Mouse (Mus musculus) midbrain, embryonic 15.5 days (tissue): Measurements from ENCODE around the gene Pde10a. TPM values are rescaled to one million over a fixed set of nuclear protein-coding genes. Genes with fewer than 3 reads are reported as not detected.

ENCODE experiments used
- ATAC-seq: fragments of 200-750 bp; cut with Nextera tagmentation; replicated peaks from 2 replicates; pipeline ENCODE4 v1.8.0; 2017; ENCODE audit warnings: moderate TSS enrichment
- H3K27ac ChIP-seq: fragments of 300-500 bp; sonication (generic); 2 replicates; pipeline ENCODE4 v1.5.1; 2015; ENCODE audit warnings: mild to moderate bottlenecking, inconsistent platforms
- H3K27me3 ChIP-seq: fragments of 300-500 bp; sonication (generic); replicated peaks from 2 replicates; pipeline ENCODE4 v1.6.1; 2015; ENCODE audit warnings: inconsistent platforms
- H3K36me3 ChIP-seq: fragments of 300-500 bp; sonication (generic); replicated peaks from 2 replicates; pipeline ENCODE4 v1.6.1; 2015; ENCODE audit warnings: inconsistent platforms
- H3K4me1 ChIP-seq: fragments of 300-500 bp; sonication (generic); 2 replicates; pipeline ENCODE4 v1.6.1; 2015; ENCODE audit warnings: inconsistent platforms
- H3K4me2 ChIP-seq: fragments of 300-500 bp; sonication (generic); 2 replicates; pipeline ENCODE4 v1.6.1; 2015; ENCODE audit warnings: inconsistent platforms, mild to moderate bottlenecking, moderate library complexity
- H3K4me3 ChIP-seq: fragments of 300-500 bp; sonication (generic); 2 replicates; pipeline ENCODE4 v1.5.1; 2015; ENCODE audit warnings: mild to moderate bottlenecking, inconsistent platforms
- H3K9ac ChIP-seq: fragments of 300-500 bp; sonication (generic); 2 replicates; pipeline ENCODE4 v1.6.1; 2015; ENCODE audit warnings: mild to moderate bottlenecking, inconsistent platforms
- H3K9me3 ChIP-seq: fragments of 300-500 bp; sonication (generic); 2 replicates; pipeline ENCODE4 v1.6.1; 2016; ENCODE audit warnings: inconsistent platforms
- WGBS: fragments of 180-500 bp; shearing (Covaris S2); methylation state at CpG from one replicate; pipeline ENCODE4 v1.1.7; 2015; ENCODE audit warnings: mixed read lengths; 5-methylcytosine and 5-hydroxymethylcytosine counted together
- polyA plus RNA-seq: library from polyadenylated mRNA; unstranded; fragments of >200 nt; fragmentation: Nextera tagmentation; extraction: Ambion mirVana; gene quantifications from 2 replicates; pipeline ENCODE4 v1.2.1, GENCODE M21; 2015

The Pde10a gene
- polyA plus RNA-seq, 1 experiment from 2014 or later = 17.3 TPM

DNA sequence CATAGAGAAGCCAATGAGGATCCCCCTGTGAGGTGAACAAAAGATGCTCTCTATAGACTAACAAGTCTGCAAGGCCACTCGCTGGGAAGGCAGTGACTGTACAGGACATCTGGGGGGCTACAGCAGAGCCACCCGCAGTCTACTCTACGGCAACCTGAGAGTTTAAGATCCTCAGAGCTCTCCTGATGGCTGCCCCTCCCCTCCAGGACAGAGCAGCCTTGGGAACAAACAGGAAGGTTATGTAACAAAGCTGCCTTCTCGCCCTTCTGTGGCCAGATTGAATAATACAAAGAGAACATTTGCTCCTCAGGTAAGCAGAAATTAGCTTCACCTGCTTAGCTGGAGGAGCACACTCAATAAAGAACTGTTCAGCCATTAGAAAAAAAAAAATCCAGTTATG, 7.4 kb downstream of the Pde10a start:
- H3K4me1 ChIP-seq = no peaks in the 10 kb centered on the region
- no peak overlapping the region for H3K9ac ChIP-seq
- no peak overlapping the region for H3K27ac ChIP-seq
- ATAC-seq = no peak
- H3K36me3 ChIP-seq = no peaks in the 10 kb centered on the region
- no peak overlapping the region for H3K4me2 ChIP-seq
- 65% methylated on average over 4 of the region's 4 CpGs for WGBS
- H3K9me3 ChIP-seq = no peaks in the 10 kb centered on the region
- H3K4me3 ChIP-seq = no peak overlapping the region
- 0 out of 2 replicates have a peak, but pooled peaks cover 3% of the 10 kb centered on the region for H3K27me3 ChIP-seq

DNA sequence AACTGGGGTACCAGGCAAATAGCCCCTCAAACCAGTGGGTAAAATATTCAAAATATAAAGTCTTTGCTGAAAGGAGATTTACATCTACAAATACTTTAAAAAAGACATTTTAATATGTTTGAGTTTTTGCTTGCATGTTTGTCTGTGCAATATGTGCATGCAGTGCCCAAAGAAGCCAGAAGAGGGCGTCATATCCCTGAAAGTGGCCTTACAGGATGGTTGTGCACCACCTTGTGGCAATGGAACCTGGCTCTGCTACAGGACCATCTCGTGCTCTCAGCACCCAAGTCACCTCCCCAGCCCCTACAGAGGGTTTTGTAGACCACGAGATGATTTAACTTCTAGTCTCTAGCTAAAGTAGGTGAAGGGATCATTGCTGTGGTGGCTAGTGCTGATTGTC, 8.7 kb downstream of the Pde10a start:
- Histone ChIP-seq H3K4me2 (no peak overlapping the region), H3K27me3 (no peaks in the 10 kb centered on the region), H3K9ac (no peak overlapping the region), H3K9me3 (no peaks in the 10 kb centered on the region), H3K4me3 (no peak overlapping the region), H3K4me1 (no peaks in the 10 kb centered on the region), H3K27ac (no peak overlapping the region), H3K36me3 (no peaks in the 10 kb centered on the region)
- no peak for ATAC-seq
- 41% methylated on average over 3 of the region's 3 CpGs for WGBS

DNA sequence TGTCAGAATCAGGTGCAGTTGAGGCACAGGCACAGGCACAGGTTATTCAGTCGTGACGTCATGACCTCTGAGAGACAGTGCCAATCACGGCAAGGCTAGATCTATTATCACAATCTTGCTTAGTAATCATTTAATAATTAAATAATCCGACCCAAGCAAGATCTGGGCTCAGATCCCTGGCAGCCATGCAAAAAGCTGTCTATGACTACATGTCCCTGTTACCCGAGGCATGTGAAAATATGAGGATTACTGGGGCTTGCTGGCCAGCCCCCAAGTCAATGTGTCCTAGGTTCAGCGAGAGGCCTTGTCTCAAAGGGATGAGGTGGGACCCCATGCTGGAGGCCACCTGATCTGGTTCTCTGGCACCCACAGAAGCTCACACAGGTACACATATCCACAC, 11.3 kb downstream of the Pde10a start:
- no peak overlapping the region for H3K27ac ChIP-seq
- no peaks in the 10 kb centered on the region for H3K36me3 ChIP-seq
- H3K4me2 ChIP-seq = no peak overlapping the region
- ATAC-seq = no peak
- H3K9ac ChIP-seq = no peak overlapping the region
- no peaks in the 10 kb centered on the region for H3K27me3 ChIP-seq
- H3K4me1 ChIP-seq = no peaks in the 10 kb centered on the region
- 71% methylated on average over 6 of the region's 6 CpGs for WGBS
- H3K4me3 ChIP-seq = no peak overlapping the region
- H3K9me3 ChIP-seq = no peaks in the 10 kb centered on the region

GRCm38 (mm10) chr17:8538102-8538501, 12.9 kb downstream of the Pde10a start:
- 69% methylated on average over 3 of the region's 3 CpGs for WGBS
- Histone ChIP-seq H3K4me3 (no peak overlapping the region), H3K9me3 (no peaks in the 10 kb centered on the region), H3K27me3 (no peaks in the 10 kb centered on the region), H3K4me2 (no peak overlapping the region), H3K27ac (no peak overlapping the region), H3K4me1 (no peaks in the 10 kb centered on the region), H3K36me3 (no peaks in the 10 kb centered on the region), H3K9ac (no peak overlapping the region)
- ATAC-seq = no peak

DNA sequence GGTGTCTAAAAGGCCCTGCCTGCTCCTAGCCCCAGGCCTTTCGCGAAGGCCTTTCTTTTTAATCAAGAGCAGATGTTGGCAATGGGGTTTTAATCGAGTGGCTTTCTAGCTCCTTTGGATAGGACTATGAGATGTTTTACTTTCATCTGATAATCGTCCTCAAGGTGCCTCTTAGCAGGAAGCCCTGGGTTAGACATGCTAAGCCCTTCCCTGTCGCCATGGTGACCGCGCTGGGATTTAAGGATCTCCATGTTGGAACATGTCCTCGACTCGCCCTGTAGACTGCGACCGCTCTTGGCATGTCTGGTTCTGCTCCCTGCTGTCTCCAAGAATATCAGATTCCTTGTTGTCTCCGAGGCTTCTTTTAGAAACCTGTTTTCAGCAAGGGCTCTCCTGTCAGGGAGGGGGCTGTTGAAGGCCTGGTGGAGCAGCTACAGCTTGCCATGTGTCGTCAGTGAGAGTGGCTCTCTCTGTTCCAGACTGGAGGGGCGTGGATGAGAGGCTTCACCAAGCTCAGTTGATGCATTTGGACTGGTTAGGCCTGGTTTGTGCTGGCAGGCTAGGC, 16.9 kb downstream of the Pde10a start:
- Histone ChIP-seq H3K9me3 (no peaks in the 10 kb centered on the region), H3K36me3 (no peaks in the 10 kb centered on the region), H3K4me1 (no peaks in the 10 kb centered on the region), H3K4me2 (no peak overlapping the region), H3K4me3 (no peak overlapping the region), H3K27me3 (no peaks in the 10 kb centered on the region), H3K9ac (no peak overlapping the region), H3K27ac (no peak overlapping the region)
- 66% methylated on average over 14 of the region's 14 CpGs for WGBS
- no peak for ATAC-seq

DNA sequence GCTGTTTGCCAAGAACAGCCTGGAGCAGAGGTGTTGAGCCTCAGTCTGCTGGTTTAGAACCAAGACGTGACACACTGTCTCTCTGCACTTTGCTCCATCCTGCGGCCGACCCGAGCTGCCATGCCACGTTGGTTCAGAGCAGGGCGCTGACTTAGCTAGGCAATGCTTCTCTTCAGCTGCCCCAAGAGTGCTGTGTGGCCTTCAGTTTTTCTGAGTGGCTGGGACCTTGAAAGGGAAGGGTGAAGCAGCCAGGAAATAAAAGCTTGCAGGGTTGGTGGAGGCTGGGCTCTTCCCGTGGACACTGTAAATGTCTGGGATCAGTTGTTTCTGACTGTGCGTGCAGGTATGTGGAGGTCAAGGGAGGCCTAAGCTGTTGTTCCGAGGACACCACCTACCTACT, 21.2 kb downstream of the Pde10a start:
- 90% methylated on average over 9 of the region's 9 CpGs for WGBS
- Histone ChIP-seq H3K4me1 (no peaks in the 10 kb centered on the region), H3K9ac (no peak overlapping the region), H3K4me3 (no peak overlapping the region), H3K4me2 (no peak overlapping the region), H3K9me3 (no peaks in the 10 kb centered on the region), H3K27me3 (no peaks in the 10 kb centered on the region), H3K36me3 (no peaks in the 10 kb centered on the region), H3K27ac (no peak overlapping the region)
- ATAC-seq = no peak

DNA sequence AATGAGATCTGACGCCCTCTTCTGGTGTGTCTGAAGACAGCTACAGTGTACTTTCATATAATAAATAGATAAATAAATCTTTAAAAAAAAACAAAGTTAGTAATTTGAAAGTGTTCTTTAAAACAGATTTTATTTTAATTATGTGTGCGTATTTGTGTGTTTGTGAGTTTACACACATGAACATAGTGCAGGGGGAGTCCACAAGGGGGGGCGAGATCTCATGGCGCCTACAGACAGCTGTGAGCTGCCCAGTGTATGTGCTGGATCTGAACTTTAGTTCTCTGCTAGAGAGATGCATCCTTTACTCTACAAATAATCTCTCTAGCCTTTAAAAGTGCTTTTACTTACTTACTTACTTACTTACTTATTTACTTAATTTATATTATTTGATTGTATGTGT, 23.6 kb downstream of the Pde10a start:
- H3K9me3 ChIP-seq = no peaks in the 10 kb centered on the region
- no peak for ATAC-seq
- no peaks in the 10 kb centered on the region for H3K36me3 ChIP-seq
- 87% methylated on average over 4 of the region's 4 CpGs for WGBS
- no peak overlapping the region for H3K4me3 ChIP-seq
- H3K27me3 ChIP-seq = no peaks in the 10 kb centered on the region
- no peak overlapping the region for H3K4me2 ChIP-seq
- no peak overlapping the region for H3K27ac ChIP-seq
- no peak overlapping the region for H3K9ac ChIP-seq
- H3K4me1 ChIP-seq = no peaks in the 10 kb centered on the region

DNA sequence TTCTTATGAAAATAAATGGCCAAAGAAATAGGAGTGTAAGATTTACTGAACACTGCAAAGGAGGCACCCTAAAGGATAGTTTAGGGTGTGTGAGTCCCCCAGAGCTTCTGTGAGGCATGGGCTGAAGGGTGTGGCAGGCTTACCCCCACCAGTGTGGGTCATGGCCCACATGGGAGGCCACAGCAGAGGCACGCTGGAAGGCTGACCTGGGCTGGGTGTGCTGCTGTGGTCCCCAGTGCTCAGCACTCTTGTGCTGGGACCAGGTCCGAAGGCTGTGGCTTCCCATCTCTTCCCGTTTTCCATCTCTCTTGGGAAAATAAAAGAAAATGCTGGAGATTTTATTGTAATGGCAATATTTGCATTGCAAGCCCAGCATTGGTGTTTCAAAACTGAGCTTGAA, 26.5 kb downstream of the Pde10a start:
- 78% methylated on average over 3 of the region's 3 CpGs for WGBS
- H3K9ac ChIP-seq = no peak overlapping the region
- H3K4me3 ChIP-seq = no peak overlapping the region
- no peak for ATAC-seq
- H3K27me3 ChIP-seq = no peaks in the 10 kb centered on the region
- H3K27ac ChIP-seq = no peak overlapping the region
- H3K9me3 ChIP-seq = no peaks in the 10 kb centered on the region
- no peak overlapping the region for H3K4me2 ChIP-seq
- no peaks in the 10 kb centered on the region for H3K36me3 ChIP-seq
- no peaks in the 10 kb centered on the region for H3K4me1 ChIP-seq

DNA sequence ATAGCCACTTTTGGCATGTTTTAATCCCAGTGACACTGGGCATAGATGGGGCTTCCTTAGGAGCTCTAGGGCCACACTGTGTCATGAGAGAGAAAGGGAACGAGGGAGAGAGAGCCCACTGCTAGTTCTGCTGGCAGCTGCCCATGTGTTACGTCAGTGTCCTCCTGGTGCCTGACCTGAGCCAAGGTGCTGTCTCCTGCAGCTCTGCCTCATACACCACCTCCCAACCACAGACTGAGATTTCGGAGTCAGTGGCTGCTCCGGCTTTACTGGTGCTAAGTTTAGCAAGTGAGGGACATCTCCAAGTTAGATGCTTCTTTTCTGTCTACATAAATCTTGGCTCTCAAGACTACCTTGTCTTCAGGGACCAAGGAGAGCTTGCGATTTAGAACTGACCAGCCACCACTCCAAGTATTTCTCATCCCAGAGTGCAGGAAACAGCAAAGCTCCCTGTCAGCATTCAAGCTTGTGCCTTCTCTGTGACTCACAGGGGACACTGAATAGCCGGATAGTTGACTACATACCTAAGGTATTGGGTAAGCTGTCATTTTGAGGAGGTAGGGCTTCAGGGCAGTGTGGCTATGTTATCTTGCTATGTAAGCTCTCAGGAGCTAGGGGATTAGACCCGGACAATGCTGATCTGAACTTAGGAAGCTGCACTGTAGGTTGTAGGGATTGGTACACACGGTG, 27.3 kb downstream of the Pde10a start:
- Histone ChIP-seq H3K27me3 (no peaks in the 10 kb centered on the region), H3K4me3 (no peak overlapping the region), H3K36me3 (no peaks in the 10 kb centered on the region), H3K27ac (no peak overlapping the region), H3K4me2 (no peak overlapping the region), H3K9ac (no peak overlapping the region), H3K4me1 (no peaks in the 10 kb centered on the region), H3K9me3 (no peaks in the 10 kb centered on the region)
- no peak for ATAC-seq
- WGBS = 86% methylated on average over 8 of the region's 8 CpGs

- H3K9me3 ChIP-seq = no peaks in the 10 kb centered on the region
- no peaks in the 10 kb centered on the region for H3K4me1 ChIP-seq
- H3K36me3 ChIP-seq = no peaks in the 10 kb centered on the region
- 75% methylated on average over 3 of the region's 3 CpGs for WGBS
- no peak overlapping the region for H3K27ac ChIP-seq
- no peaks in the 10 kb centered on the region for H3K27me3 ChIP-seq
- H3K9ac ChIP-seq = no peak overlapping the region
- ATAC-seq = no peak
- H3K4me3 ChIP-seq = no peak overlapping the region
- H3K4me2 ChIP-seq = no peak overlapping the region
Observed at GRCm38 (mm10) chr17:8553601-8554000, 28.4 kb downstream of the Pde10a start.

- H3K27ac ChIP-seq = no peak overlapping the region
- H3K27me3 ChIP-seq = no peaks in the 10 kb centered on the region
- no peaks in the 10 kb centered on the region for H3K36me3 ChIP-seq
- no peak overlapping the region for H3K4me3 ChIP-seq
- H3K4me2 ChIP-seq = no peak overlapping the region
- H3K9me3 ChIP-seq = no peaks in the 10 kb centered on the region
- ATAC-seq = no peak
- WGBS = 79% methylated on average over 6 of the region's 6 CpGs
- no peaks in the 10 kb centered on the region for H3K4me1 ChIP-seq
- H3K9ac ChIP-seq = no peak overlapping the region
Observed at GRCm38 (mm10) chr17:8554219-8554618, 29.0 kb downstream of the Pde10a start.

- no peaks in the 10 kb centered on the region for H3K4me1 ChIP-seq
- H3K27me3 ChIP-seq = no peaks in the 10 kb centered on the region
- no peak overlapping the region for H3K27ac ChIP-seq
- ATAC-seq = no peak
- H3K9ac ChIP-seq = no peak overlapping the region
- H3K4me2 ChIP-seq = no peak overlapping the region
- WGBS = 86% methylated on average over 9 of the region's 9 CpGs
- H3K36me3 ChIP-seq = no peaks in the 10 kb centered on the region
- H3K9me3 ChIP-seq = no peaks in the 10 kb centered on the region
- no peak overlapping the region for H3K4me3 ChIP-seq
Observed at GRCm38 (mm10) chr17:8555785-8556184, 30.6 kb downstream of the Pde10a start.

GRCm38 (mm10) chr17:8556223-8556622, 31.1 kb downstream of the Pde10a start:
- H3K9ac ChIP-seq = no peak overlapping the region
- H3K36me3 ChIP-seq = no peaks in the 10 kb centered on the region
- no peaks in the 10 kb centered on the region for H3K27me3 ChIP-seq
- no peak overlapping the region for H3K4me2 ChIP-seq
- WGBS = 77% methylated on average over 6 of the region's 6 CpGs
- ATAC-seq = no peak
- no peak overlapping the region for H3K4me3 ChIP-seq
- H3K27ac ChIP-seq = no peak overlapping the region
- H3K4me1 ChIP-seq = no peaks in the 10 kb centered on the region
- no peaks in the 10 kb centered on the region for H3K9me3 ChIP-seq
